ENCODE assay signal across 18 mouse cellular contexts in the genomic region with DNA sequence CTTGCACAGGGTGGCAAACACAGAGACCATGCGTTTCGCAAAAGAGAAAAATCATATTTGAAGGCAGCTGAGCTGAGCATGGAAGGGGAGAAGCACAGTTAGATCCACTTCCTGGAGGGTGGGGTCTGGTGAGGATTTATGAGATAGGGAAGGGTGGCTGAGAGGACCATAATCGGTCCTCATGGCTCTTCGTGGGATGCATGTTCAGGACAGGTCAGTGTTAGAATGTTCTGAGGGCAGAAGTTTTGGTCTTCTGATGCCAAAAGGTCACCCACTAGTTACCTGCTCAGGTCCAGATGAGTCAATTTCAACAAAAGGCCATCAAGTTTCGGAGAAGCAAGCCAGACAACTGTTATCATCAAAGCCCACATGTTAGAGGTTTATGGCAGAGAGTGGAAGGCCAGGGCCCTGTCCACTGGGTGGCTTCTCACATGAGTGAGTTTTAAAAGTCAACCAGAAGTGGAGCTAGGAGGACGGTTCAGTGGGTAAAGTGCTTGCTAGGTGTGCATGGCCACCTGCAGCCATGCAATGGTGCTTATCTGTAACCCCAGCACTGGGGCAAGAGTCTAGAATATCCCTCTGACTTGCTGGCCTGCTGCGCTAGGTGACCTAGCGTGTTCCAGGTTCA. TPM values are rescaled to one million over a fixed set of nuclear protein-coding genes. Genes with fewer than 3 reads are reported as not detected.
DNase-seq lines count a peak whose midpoint lies in the region; ATAC-seq and TF ChIP-seq lines count a peak whose summit lies in the region.
"Had no signal": no experiment of that assay in that cellular context is flagged by ENCODE, and none has a peak within 500 bp of the region (broad histone marks: within the 10 kb centered on the region; RNA-seq: fewer than 3 reads in every experiment).

No protein-coding gene starts in this region.

- WGBS in limb, embryonic 15.5 days = 89% methylated on average over 8 of the region's 8 CpGs
- WGBS in limb, embryonic 10.5 days = 87% methylated on average over 8 of the region's 8 CpGs
- WGBS in kidney, adult 2 months = 80% methylated on average over 8 of the region's 8 CpGs

- no peaks in the 10 kb centered on the region for H3K27me3 ChIP-seq in limb, embryonic 15.5 days
- peaks cover 8% of the 10 kb centered on the region; the same call in 1 of the 2 replicates for H3K27me3 ChIP-seq in limb, embryonic 10.5 days (ENCODE audit: low read depth, poor library complexity, severe bottlenecking)
- no peaks in the 10 kb centered on the region for H3K27me3 ChIP-seq in kidney, adult 2 months (replicated peaks; ENCODE audit: control insufficient read depth, insufficient read depth, low read length)
- H3K27me3 ChIP-seq: midbrain, embryonic 15.5 days had no signal

- no peaks in the 10 kb centered on the region for H3K9me3 ChIP-seq in limb, embryonic 15.5 days
- no peaks in the 10 kb centered on the region for H3K9me3 ChIP-seq in limb, embryonic 10.5 days (replicated peaks)
- H3K9me3 ChIP-seq: midbrain, embryonic 15.5 days had no signal

- H3K36me3 ChIP-seq in limb, embryonic 15.5 days = no peaks in the 10 kb centered on the region
- H3K36me3 ChIP-seq in limb, embryonic 10.5 days = no peaks in the 10 kb centered on the region
- no peaks in the 10 kb centered on the region for H3K36me3 ChIP-seq in kidney, adult 2 months (ENCODE audit: control insufficient read depth, insufficient read depth, low read length)
- H3K36me3 ChIP-seq: midbrain, embryonic 15.5 days had no signal

- TF ChIP-seq CTCF in gastrocnemius, adult 2 months (IDR thresholded peaks at IDR 0.05) = no peak
- no peak for TF ChIP-seq CTCF in kidney, adult 2 months (conservative IDR thresholded peaks at IDR 0.05; ENCODE audit: insufficient read depth, insufficient read length, low read depth, low read length)

- H3K4me2 ChIP-seq in limb, embryonic 15.5 days = peak overlapping the region; percentile 64; the same call in 1 of the 2 replicates

- intact Hi-C loops in gastrocnemius, adult 2 months (cut with DNase I) = no loop called here

- H3K27ac ChIP-seq in gastrocnemius, adult 2 months = peak overlapping the region; percentile 94
- no peak overlapping the region for H3K27ac ChIP-seq in limb, embryonic 15.5 days
- H3K27ac ChIP-seq in limb, embryonic 10.5 days = no peak overlapping the region
- no peak overlapping the region for H3K27ac ChIP-seq in kidney, adult 2 months (ENCODE audit: insufficient read depth, low read depth, low read length)

- no peak for DNase-seq in gastrocnemius, adult 2 months
- DNase-seq in gastrocnemius, postnatal 25 days = no peak
- no peak for DNase-seq in limb, embryonic 10.5 days (ENCODE audit: low spot score)
- peak; percentile 19 for DNase-seq in 3T3-L1 (ENCODE audit: low read depth, low spot score)
- DNase-seq in ovary, postnatal 10 days (ENCODE audit: low spot score) = no peak
- DNase-seq in kidney, adult 2 months = no peak
- DNase-seq: adrenal gland, postnatal 36 days; cerebellum, adult 18-20 months; cerebellum, postnatal 36 days; kidney, adult 9 months; kidney, postnatal 25 days; liver; right cerebral cortex, postnatal 4 days; thymus, postnatal 25 days had no signal

- ATAC-seq in limb, embryonic 15.5 days (ENCODE audit: insufficient number of reproducible peaks, low FRiP score, low TSS enrichment, low read depth) = no peak
- peak; percentile 9 for ATAC-seq in megakaryocyte progenitor cell, adult 5-6 weeks (replicated peaks; ENCODE audit: poor library complexity)

- no peak overlapping the region for H3K9ac ChIP-seq in limb, embryonic 15.5 days

- peaks cover 38% of the 10 kb centered on the region for H3K4me1 ChIP-seq in limb, embryonic 15.5 days
- H3K4me1 ChIP-seq in limb, embryonic 10.5 days = peaks cover 30% of the 10 kb centered on the region
- no peaks in the 10 kb centered on the region for H3K4me1 ChIP-seq in kidney, adult 2 months (ENCODE audit: control insufficient read depth, insufficient read depth, low read length)

- TF ChIP-seq POLR2A in kidney, adult 2 months (IDR thresholded peaks at IDR 0.05; ENCODE audit: low read depth, low read length) = no peak

- H3K4me3 ChIP-seq in gastrocnemius, adult 2 months = no peak overlapping the region
- no peak overlapping the region for H3K4me3 ChIP-seq in limb, embryonic 15.5 days
- H3K4me3 ChIP-seq in limb, embryonic 10.5 days = no peak overlapping the region
- H3K4me3 ChIP-seq in kidney, adult 2 months (ENCODE audit: insufficient read depth, low read depth, low read length) = no peak overlapping the region

RNA-seq across cellular contexts. Expression of gene Trim16, which starts 0.9 kb away (rescaled TPM):
- total RNA-seq in gastrocnemius, adult 2 months (2021) = 10 to 100 TPM; 34.8 to 38.4 TPM
- 10 to 100 TPM; 31.4 to 37.4 TPM for total RNA-seq in gastrocnemius, postnatal 25 days (2021)
- polyA plus RNA-seq in limb, embryonic 15.5 days (2015; fragmentation: Nextera tagmentation; extraction: Ambion mirVana) = 24.6 and 26.1 TPM in 2 replicates
- 2.9 and 3.3 TPM in 2 replicates for polyA plus RNA-seq in limb, embryonic 10.5 days (2016; fragmentation: Nextera tagmentation; extraction: Ambion mirVana)
- 13.1 and 18.1 TPM in 2 replicates for total RNA-seq in megakaryocyte progenitor cell, adult 5-6 weeks (2015)
- total RNA-seq in megakaryocyte progenitor cell, adult 5-6 weeks (2017) = 19.0 and 19.1 TPM in 2 replicates
- polyA plus RNA-seq in kidney, adult 2 months (2012; rRNA removed) = 2.9 and 3.7 TPM in 2 replicates
- total RNA-seq: CH12.LX had no signal

RNA-seq across cellular contexts. Expression of gene Fbxw10, which starts 27.7 kb away (rescaled TPM):
- under 1 TPM; 0.33 to 0.45 TPM for total RNA-seq in gastrocnemius, adult 2 months (2021)
- total RNA-seq in gastrocnemius, postnatal 25 days (2021) = under 1 TPM; 0.10 to 0.21 TPM
- 0.20 and 0.65 TPM in 2 replicates for polyA plus RNA-seq in limb, embryonic 15.5 days (2015; fragmentation: Nextera tagmentation; extraction: Ambion mirVana)
- polyA plus RNA-seq in limb, embryonic 10.5 days (2016; fragmentation: Nextera tagmentation; extraction: Ambion mirVana) = 0.31 and 0.84 TPM in 2 replicates
- total RNA-seq in megakaryocyte progenitor cell, adult 5-6 weeks (2015) = 2.2 and 2.3 TPM in 2 replicates
- 1.2 and 4.1 TPM in 2 replicates for total RNA-seq in megakaryocyte progenitor cell, adult 5-6 weeks (2017)
- polyA plus RNA-seq in kidney, adult 2 months (2012; rRNA removed) = 0.29 and 0.30 TPM in 2 replicates

RNA-seq across cellular contexts. Expression of gene Zfp286, which starts 29.9 kb away (rescaled TPM):
- total RNA-seq in gastrocnemius, adult 2 months (2021) = 1 to 10 TPM; 1.3 to 1.4 TPM
- total RNA-seq in gastrocnemius, postnatal 25 days (2021) = 1 to 10 TPM in 1 of 2 experiments, under 1 TPM in 1; 0.95 to 1.1 TPM
- polyA plus RNA-seq in limb, embryonic 15.5 days (2015; fragmentation: Nextera tagmentation; extraction: Ambion mirVana) = 21.8 and 22.3 TPM in 2 replicates
- polyA plus RNA-seq in limb, embryonic 10.5 days (2016; fragmentation: Nextera tagmentation; extraction: Ambion mirVana) = 22.4 and 29.8 TPM in 2 replicates
- 6.2 and 7.2 TPM in 2 replicates for total RNA-seq in megakaryocyte progenitor cell, adult 5-6 weeks (2015)
- 5.6 and 7.1 TPM in 2 replicates for total RNA-seq in megakaryocyte progenitor cell, adult 5-6 weeks (2017)
- 0.42 and 0.83 TPM in 2 replicates for polyA plus RNA-seq in kidney, adult 2 months (2012; rRNA removed)
- total RNA-seq: CH12.LX had no signal
